Mouse (Mus musculus) limb, embryonic 11.5 days (tissue): ENCODE measurements around the gene Ddx31. TPM values are rescaled to one million over a fixed set of nuclear protein-coding genes. Genes with fewer than 3 reads are reported as not detected.

Source experiments
- ATAC-seq: fragments of 200-750 bp; cut with Nextera tagmentation; 2 replicates; pipeline ENCODE4 v1.8.0; 2017; ENCODE audit warnings: low read depth; ENCODE audit not compliant: insufficient number of reproducible peaks, low FRiP score, low TSS enrichment
- DNase-seq: peaks from one replicate; pipeline ENCODE4 v3.0.0-alpha.2; 2015; ENCODE audit warnings: low spot score
- H3K27ac ChIP-seq: fragments of 300-500 bp; sonication (generic); replicated peaks from 2 replicates; pipeline ENCODE4 v1.5.1; 2014; ENCODE audit warnings: low read depth, mild to moderate bottlenecking, low read length
- H3K27me3 ChIP-seq: fragments of 300-500 bp; sonication (generic); 2 replicates; pipeline ENCODE4 v1.6.1; 2014; ENCODE audit warnings: mild to moderate bottlenecking, low read length, mixed read lengths; ENCODE audit not compliant: control insufficient read depth, insufficient read depth
- H3K36me3 ChIP-seq: fragments of 300-500 bp; sonication (generic); 2 replicates; pipeline ENCODE4 v1.6.1; 2014; ENCODE audit warnings: mild to moderate bottlenecking, low read length, moderate library complexity, mixed read lengths; ENCODE audit not compliant: control insufficient read depth, insufficient read depth
- H3K4me1 ChIP-seq: fragments of 300-500 bp; sonication (generic); 2 replicates; pipeline ENCODE4 v1.6.1; 2014; ENCODE audit warnings: low read length, mixed read lengths; ENCODE audit not compliant: control insufficient read depth, insufficient read depth
- H3K4me2 ChIP-seq: fragments of 300-500 bp; sonication (generic); 2 replicates; pipeline ENCODE4 v1.6.1; 2014; ENCODE audit warnings: low read depth, mild to moderate bottlenecking, moderate library complexity; ENCODE audit not compliant: severe bottlenecking
- H3K4me3 ChIP-seq: fragments of 300-500 bp; sonication (generic); 2 replicates; pipeline ENCODE4 v1.5.1; 2014; ENCODE audit warnings: low read depth, low read length
- H3K9ac ChIP-seq: fragments of 300-500 bp; sonication (generic); 2 replicates; pipeline ENCODE4 v1.6.1; 2014; ENCODE audit warnings: mild to moderate bottlenecking, low read length
- H3K9me3 ChIP-seq: fragments of 300-500 bp; sonication (generic); 2 replicates; pipeline ENCODE4 v1.6.1; 2016; ENCODE audit warnings: low read length; ENCODE audit not compliant: control insufficient read depth
- WGBS: fragments of 180-500 bp; shearing (Covaris S2); extraction: QIAGEN DNeasy Blood & Tissue Kit; methylation state at CpG from one replicate; pipeline ENCODE4 v1.1.7; 2014; 5-methylcytosine and 5-hydroxymethylcytosine counted together
- polyA plus RNA-seq: library from polyadenylated mRNA; unstranded; fragments of >200 nt; fragmentation: Nextera tagmentation; extraction: Ambion mirVana; gene quantifications from 2 replicates; pipeline ENCODE4 v1.2.1, GENCODE M21; 2014

Ddx31 gene
- polyA plus RNA-seq, 1 experiment from 2014 or later = 20.4 TPM

GRCm38 (mm10) chr2:28882047-28882446 lies 41.8 kb downstream of the Ddx31 start:
- H3K9ac ChIP-seq = no peak overlapping the region
- DNase-seq (no peak), ATAC-seq (no peak)
- no peak overlapping the region for H3K4me2 ChIP-seq
- H3K4me1 ChIP-seq = no peaks in the 10 kb centered on the region
- H3K9me3 ChIP-seq = no peaks in the 10 kb centered on the region
- no peak overlapping the region for H3K27ac ChIP-seq
- no peak overlapping the region for H3K4me3 ChIP-seq
- peaks cover 5% of the 10 kb centered on the region; the same call in 1 of the 2 replicates for H3K36me3 ChIP-seq
- H3K27me3 ChIP-seq = no peaks in the 10 kb centered on the region
- 90% methylated on average over 3 of the region's 3 CpGs for WGBS

GRCm38 (mm10) chr2:28882826-28883485 lies 42.8 kb downstream of the Ddx31 start:
- Histone ChIP-seq H3K9me3 (no peaks in the 10 kb centered on the region), H3K27me3 (no peaks in the 10 kb centered on the region), H3K27ac (no peak overlapping the region), H3K4me1 (no peaks in the 10 kb centered on the region), H3K4me2 (no peak overlapping the region), H3K9ac (no peak overlapping the region), H3K4me3 (no peak overlapping the region), H3K36me3 (peaks cover 5% of the 10 kb centered on the region)
- DNase-seq = no peak
- ATAC-seq = no peak
- 89% methylated on average over 6 of the region's 6 CpGs for WGBS

DNA sequence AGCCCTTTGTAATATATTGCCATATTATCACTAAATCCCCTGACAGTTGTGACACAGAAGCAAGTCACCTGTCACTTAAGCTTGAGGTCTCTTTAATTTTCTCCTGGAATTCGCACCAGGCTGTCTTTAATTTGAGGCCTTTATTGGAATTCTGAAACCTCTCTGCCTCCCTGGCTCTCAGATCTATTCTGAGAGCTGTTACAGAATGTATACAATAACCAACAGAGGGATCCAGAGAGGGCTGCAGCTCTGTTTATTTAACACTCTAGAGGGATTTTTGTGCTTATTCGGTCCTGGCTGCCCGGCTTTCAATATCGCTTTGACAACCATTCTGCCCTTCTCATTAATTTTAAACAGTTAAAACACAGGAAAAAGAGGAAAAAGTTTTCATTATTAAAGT lies 44.7 kb downstream of the Ddx31 start:
- no peaks in the 10 kb centered on the region for H3K9me3 ChIP-seq
- H3K27me3 ChIP-seq = no peaks in the 10 kb centered on the region
- no peak overlapping the region for H3K4me3 ChIP-seq
- DNase-seq = no peak
- H3K9ac ChIP-seq = no peak overlapping the region
- no peak for ATAC-seq
- no peak overlapping the region for H3K27ac ChIP-seq
- H3K4me1 ChIP-seq = no peaks in the 10 kb centered on the region
- H3K36me3 ChIP-seq = peaks cover 7% of the 10 kb centered on the region
- 81% methylated on average over 4 of the region's 4 CpGs for WGBS
- no peak overlapping the region for H3K4me2 ChIP-seq

DNA sequence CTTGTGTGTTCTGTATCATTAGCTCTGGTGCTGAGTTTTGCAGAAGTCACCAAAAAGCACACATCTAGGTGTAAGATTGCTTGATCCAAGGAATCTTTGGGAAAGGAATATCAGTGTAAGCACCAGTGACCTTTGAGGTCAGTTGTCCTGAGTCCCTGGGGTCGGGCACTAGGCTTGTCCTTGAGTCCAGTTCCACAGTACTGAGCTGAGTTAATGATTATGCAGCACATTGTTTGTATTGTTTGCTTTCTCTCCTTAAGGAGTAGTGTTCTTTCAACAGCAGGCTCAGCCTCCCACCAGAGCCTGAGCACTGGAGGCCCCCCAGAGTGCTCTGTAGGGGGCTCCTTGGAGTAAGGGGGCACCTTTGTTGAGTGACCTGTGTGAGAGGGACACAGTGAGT lies 52.6 kb downstream of the Ddx31 start:
- 62% methylated on average over 1 of the region's 1 CpGs for WGBS
- no peak for DNase-seq
- Histone ChIP-seq H3K4me2 (no peak overlapping the region), H3K36me3 (peaks cover 15% of the 10 kb centered on the region), H3K9me3 (no peaks in the 10 kb centered on the region), H3K4me3 (no peak overlapping the region), H3K27ac (no peak overlapping the region), H3K9ac (no peak overlapping the region), H3K27me3 (no peaks in the 10 kb centered on the region), H3K4me1 (no peaks in the 10 kb centered on the region)
- ATAC-seq = no peak

GRCm38 (mm10) chr2:28893526-28893925 lies 53.3 kb downstream of the Ddx31 start:
- DNase-seq = no peak
- ATAC-seq = no peak
- Histone ChIP-seq H3K4me1 (no peaks in the 10 kb centered on the region), H3K27me3 (no peaks in the 10 kb centered on the region), H3K36me3 (peaks cover 15% of the 10 kb centered on the region), H3K9ac (no peak overlapping the region), H3K9me3 (no peaks in the 10 kb centered on the region), H3K4me2 (no peak overlapping the region), H3K4me3 (no peak overlapping the region), H3K27ac (no peak overlapping the region)
- 69% methylated on average over 6 of the region's 6 CpGs for WGBS

DNA sequence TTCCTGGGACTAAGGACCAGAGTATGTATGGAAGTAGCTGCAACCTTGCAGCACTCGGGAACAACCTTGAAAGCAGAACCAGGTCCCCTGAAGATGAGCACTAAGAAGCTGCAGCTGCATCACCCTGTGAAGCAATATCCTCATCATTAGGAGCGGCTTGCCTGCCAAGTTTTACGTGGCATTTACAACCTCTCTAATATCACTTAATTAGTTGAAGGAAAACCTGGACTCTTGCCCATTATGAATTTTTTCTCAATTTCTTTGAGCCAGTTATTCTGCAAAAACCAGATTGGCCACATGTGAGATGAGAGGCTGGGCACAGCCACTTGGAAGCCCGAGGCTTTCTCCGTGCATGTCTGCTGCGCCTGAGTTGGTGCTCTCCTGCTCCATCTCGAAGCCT lies 55.7 kb downstream of the Ddx31 start:
- H3K9ac ChIP-seq = no peak overlapping the region
- no peaks in the 10 kb centered on the region for H3K4me1 ChIP-seq
- no peak for DNase-seq
- WGBS = 86% methylated on average over 7 of the region's 7 CpGs
- no peak overlapping the region for H3K27ac ChIP-seq
- no peak for ATAC-seq
- no peaks in the 10 kb centered on the region for H3K27me3 ChIP-seq
- H3K9me3 ChIP-seq = no peaks in the 10 kb centered on the region
- no peak overlapping the region for H3K4me3 ChIP-seq
- no peak overlapping the region for H3K4me2 ChIP-seq
- peaks cover 15% of the 10 kb centered on the region for H3K36me3 ChIP-seq

DNA sequence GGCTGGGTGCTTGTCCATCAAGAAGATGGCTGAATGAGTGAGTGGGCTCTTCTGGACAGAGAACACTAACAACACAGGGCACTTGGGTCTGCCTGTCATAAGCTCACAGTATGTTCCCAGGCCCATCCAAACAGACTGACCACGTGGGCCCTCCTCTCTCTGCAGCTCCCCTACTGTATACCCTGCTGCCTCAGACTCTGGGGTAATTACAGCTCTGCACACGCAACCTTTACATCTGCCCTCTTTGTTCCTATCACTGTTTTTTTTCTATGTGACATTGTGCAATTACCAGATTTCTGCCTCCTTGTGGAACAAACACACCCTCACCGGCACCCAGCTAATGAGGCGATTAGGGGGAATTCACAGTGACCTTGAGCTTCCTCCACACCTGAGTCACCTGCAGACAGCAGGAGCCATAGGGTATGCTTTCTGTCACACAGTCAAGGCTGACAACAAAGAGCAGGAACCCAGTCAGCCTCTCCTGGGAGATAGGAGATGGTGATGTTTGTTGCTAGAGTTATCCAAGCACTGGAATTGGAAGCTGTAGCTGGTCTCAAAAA lies 57.2 kb downstream of the Ddx31 start:
- H3K36me3 ChIP-seq = peaks cover 15% of the 10 kb centered on the region
- no peaks in the 10 kb centered on the region for H3K27me3 ChIP-seq
- H3K27ac ChIP-seq = no peak overlapping the region
- DNase-seq (no peak), ATAC-seq (no peak)
- no peaks in the 10 kb centered on the region for H3K4me1 ChIP-seq
- 81% methylated on average over 4 of the region's 4 CpGs for WGBS
- no peak overlapping the region for H3K9ac ChIP-seq
- H3K4me2 ChIP-seq = no peak overlapping the region
- no peak overlapping the region for H3K4me3 ChIP-seq
- no peaks in the 10 kb centered on the region for H3K9me3 ChIP-seq

- no peak overlapping the region for H3K27ac ChIP-seq
- H3K4me1 ChIP-seq = no peaks in the 10 kb centered on the region
- ATAC-seq (no peak), DNase-seq (no peak)
- H3K4me3 ChIP-seq = no peak overlapping the region
- H3K9ac ChIP-seq = no peak overlapping the region
- 86% methylated on average over 8 of the region's 8 CpGs for WGBS
- peaks cover 9% of the 10 kb centered on the region for H3K27me3 ChIP-seq
- no peaks in the 10 kb centered on the region for H3K9me3 ChIP-seq
- no peak overlapping the region for H3K4me2 ChIP-seq
- H3K36me3 ChIP-seq = peaks cover 5% of the 10 kb centered on the region
Measured at GRCm38 (mm10) chr2:28902291-28902690, 62.1 kb downstream of the Ddx31 start.

GRCm38 (mm10) chr2:28903871-28904270 lies 63.7 kb downstream of the Ddx31 start:
- Histone ChIP-seq H3K9ac (no peak overlapping the region), H3K4me1 (peaks cover 8% of the 10 kb centered on the region), H3K27me3 (peaks cover 22% of the 10 kb centered on the region), H3K36me3 (peaks cover 2% of the 10 kb centered on the region; the same call in 1 of the 2 replicates), H3K4me3 (no peak overlapping the region), H3K9me3 (no peaks in the 10 kb centered on the region), H3K27ac (no peak overlapping the region), H3K4me2 (no peak overlapping the region)
- no peak for DNase-seq
- ATAC-seq = no peak
- WGBS = 90% methylated on average over 5 of the region's 5 CpGs
